Mouse (Mus musculus) thymus, postnatal 10 days (tissue): ENCODE data around the gene Myl12a.

Experiments used
- DNase-seq, 2 experiments: peaks; one replicate each; pipeline ENCODE4 v3.0.0; 2021; ENCODE audit warnings: low spot score in 2 of 2

Myl12a gene

GRCm38 (mm10) chr17:70989991-70990390 is 12.7 kb downstream of the Myl12a start:
- peak; percentile 43 to 45 for DNase-seq

DNA sequence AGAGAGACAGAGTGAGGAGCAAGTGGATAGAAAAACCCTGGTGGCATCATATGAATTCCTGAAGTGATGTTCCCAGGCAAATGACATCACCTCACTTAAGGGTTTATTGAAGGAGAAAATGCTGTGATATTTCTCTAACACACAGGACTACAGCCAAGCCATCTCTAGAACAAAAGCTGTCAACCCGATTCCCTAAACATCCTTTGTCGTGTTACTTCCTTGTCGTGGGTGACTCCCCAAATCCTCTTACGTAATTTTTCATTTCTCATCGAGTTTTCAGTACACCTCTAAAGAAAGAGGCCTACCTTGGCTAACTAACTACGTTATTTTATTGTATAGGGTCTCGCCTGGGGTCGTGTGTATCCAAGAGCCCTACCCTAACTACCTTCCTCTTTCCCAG is 13.2 kb downstream of the Myl12a start:
- no peak for DNase-seq

DNA sequence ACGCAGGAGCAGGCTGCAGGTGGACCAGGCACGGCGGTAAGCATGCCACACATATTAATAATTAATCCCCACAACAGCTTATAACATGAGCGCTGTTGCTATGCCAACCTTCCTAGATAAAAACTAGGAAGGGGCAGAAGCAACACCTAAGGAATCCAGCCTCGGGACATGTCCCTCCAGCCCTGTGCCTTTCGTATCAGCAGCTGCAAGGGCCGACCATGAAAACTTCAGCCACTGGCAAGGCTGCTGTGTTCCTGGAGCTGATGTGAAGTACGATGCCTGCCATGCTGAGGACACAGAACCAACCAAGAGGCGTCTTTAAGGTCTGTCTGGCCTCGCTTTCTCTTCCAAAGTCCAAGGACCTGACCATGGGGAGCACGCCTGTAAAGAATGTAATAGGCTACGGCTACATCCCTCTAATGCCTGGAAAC is 14.3 kb downstream of the Myl12a start:
- no peak for DNase-seq

GRCm38 (mm10) chr17:70986831-70987660 is 15.6 kb downstream of the Myl12a start:
- DNase-seq, result no peak

GRCm38 (mm10) chr17:70986355-70986740 is 16.3 kb downstream of the Myl12a start:
- no peak for DNase-seq

DNA sequence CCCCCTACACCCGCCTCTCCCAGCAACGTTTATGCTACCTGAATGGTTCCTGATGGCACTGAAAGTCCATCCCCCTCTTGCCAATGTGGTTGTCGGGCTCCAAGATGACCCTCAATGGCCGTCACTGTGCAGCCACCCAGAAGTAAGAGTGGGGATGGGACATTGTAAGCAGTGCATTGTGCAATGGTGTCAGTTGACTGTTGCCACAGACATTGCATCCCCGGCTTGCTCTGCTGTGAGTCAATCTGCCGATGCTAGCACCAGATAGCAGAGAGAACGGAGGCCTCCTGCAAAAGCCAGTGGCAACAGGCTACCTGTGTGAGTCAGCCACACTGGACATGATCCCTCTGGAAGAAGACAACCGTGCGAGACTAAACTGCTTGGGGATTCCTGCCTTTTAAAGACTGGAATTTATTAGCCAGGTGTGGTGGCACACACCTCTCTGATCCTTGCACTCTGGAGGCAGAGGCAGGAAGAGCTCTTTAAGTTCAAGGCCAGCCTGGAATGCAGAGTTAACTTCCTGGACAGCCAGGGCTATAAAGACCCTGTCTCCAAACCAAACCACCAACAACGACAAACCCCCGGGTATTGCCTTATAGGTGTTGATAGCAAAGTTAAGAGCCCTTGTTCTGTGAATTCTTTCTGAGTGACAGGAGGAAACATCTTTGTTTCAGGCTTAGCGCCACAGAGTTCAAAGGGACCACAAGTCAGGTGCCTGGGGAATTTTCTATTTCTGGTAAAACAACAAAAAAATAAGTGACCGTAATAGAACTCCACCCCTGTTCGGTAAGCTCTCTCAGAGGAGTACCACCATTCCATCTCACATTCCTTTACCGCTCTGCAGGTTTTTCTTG is 16.9 kb downstream of the Myl12a start:
- no peak for DNase-seq

DNA sequence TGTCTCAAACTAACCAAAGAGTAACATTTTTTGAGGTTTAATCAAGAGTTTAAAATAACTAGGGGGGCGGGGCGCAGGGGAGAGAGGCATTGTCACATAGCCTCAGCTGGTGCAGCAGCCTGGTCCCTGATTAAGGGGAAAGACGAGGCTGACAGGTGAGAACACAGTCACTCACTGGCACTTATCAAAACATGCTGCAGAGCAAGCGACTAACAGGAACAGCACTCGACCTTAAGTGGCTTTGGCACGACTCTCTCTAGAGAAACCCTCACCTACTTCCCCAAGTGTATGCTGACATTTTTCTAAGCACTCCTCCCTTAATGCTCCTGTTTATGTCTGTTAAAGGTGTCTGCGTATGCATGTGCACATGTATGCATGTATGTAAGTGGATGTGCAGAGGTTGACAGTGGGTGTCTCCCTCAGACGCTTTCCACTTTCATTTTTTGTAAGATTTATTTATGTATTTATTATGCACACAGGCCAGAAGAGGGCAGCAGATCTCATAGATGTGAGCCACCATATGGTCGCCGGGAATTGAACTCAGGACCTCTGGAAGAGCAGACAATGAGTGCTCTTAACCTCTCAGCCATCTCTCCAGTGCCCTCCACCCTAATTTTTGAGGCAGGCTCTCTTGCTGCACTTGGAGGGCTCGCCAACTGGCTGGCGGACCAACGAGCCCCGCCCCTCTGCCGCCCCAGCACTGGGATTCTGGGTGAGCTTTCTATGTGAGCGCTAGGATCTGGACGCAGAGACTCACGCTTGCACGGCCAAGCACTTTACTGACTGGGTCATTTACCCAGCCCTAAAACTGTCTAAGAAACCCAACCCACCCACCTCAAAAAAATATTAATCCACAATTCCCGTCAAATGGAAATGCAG is 23.1 kb downstream of the Myl12a start:
- DNase-seq, result no peak

DNA sequence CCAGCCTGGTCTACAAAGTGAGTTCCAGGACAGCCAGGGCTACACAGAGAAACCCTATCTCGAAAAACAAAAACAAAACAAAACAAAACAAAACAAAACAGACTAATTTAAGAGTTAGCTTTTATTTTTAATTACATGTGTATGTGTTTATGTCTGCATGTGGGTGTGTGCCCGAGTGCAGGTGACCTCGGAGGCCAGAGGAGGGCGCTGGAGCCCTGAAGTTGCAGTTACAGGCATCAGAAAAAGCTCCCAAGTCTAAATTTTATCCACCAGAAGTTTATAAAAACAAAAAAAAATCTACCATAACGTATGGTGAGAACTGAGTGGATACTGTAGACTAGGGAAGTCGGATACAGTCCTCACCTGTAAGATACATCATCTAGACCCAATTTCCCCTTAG is 24.9 kb downstream of the Myl12a start:
- DNase-seq, result no peak

GRCm38 (mm10) chr17:70974065-70974464 is 28.6 kb downstream of the Myl12a start:
- peak; percentile 37 to 42 for DNase-seq

GRCm38 (mm10) chr17:70973398-70973797 is 29.3 kb downstream of the Myl12a start:
- DNase-seq, result no peak

- DNase-seq, result no peak
Observed at GRCm38 (mm10) chr17:70971206-70971605, 31.5 kb downstream of the Myl12a start.

DNA sequence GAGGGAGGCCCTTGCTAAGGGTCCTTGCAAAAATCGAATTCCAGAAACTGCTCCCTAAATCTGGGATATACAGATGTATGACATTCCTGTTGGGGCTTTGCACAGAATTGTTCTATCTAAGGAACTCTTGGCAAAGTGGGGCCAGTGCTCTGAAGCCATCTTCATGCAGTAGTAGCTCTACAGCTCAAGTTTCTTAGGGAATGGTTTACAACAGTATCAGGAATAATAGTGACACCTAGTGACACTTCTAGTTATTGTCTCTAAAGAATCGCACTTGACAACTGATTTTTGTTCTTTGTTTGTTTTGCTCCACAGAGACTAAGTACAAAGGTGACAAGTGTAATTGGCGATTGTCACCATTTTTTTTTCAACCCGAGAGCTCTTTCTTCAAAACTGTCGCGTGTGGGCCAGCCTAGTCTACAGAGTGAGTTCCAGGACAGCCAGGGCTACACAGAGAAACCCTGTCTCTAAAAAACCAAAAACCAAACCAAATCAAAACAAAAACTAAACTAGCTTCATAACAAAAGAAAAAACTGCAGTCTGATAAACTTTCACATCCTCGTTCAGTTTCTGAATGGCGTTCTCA is 34.0 kb downstream of the Myl12a start:
- peak in 1 of 2 experiments; percentile 37 for DNase-seq

DNA sequence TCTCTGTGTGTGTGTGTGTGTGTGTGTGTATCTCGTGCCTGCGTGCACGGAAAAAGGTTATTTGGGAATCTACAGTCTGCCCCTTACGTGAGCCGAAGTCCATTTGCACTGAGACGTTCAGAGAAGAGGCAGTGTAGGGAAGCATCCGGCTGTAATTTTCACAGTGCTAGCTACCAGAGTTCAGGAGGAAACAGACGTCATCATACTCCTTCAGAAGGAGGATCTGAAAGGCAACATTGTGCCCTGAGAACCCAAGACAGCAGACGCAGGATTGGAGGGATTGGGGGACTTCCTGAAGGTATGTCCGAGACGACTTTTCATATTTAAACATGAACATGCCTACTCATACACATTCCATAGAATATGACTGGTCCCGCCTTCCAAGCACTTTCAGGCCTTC is 35.0 kb downstream of the Myl12a start:
- no peak for DNase-seq

GRCm38 (mm10) chr17:70967191-70967590 is 35.5 kb downstream of the Myl12a start:
- DNase-seq, result no peak

GRCm38 (mm10) chr17:70966126-70966525 is 36.6 kb downstream of the Myl12a start:
- DNase-seq, result no peak

DNA sequence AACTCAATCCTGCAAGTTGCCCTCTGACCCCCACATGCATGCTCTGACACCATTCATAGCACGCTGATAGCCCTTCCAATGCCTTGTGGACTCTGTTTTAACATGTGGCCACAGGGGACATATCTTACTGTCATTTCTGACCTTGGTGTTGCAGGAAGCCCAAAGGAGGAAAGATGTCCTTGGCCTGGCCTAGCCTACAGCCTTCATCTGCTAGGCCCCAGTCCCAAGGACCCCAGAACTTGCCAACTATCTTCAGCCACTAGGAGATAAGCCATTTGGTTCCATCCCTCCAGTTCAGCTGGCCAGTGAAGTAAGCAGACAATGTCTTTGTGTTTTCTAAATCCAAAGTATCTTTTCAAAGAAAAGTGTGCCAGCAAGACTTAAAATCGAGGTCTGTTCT is 37.4 kb downstream of the Myl12a start:
- DNase-seq, result no peak

- peak; percentile 85 to 88 for DNase-seq
Observed at GRCm38 (mm10) chr17:70963546-70963945, 39.1 kb downstream of the Myl12a start.

DNA sequence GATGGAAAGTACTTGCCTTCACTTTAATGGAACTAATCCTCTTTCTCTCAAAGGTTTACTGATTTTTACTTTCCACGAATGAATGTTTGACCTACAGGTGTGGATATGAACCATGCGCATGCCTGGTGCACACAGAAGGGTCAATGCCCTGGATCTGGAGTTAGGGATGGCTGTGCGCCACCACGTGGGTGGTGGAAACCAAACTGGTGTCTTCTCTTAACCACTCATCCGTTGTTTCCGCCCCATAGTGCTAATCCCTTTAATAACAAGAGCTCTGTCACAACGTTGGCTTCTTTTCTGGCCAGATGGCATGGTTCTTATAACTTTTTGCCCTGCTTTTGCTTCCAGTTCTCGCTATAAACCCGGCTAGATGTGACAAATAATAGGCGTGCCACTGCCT is 51.4 kb downstream of the Myl12a start:
- DNase-seq, result no peak

DNA sequence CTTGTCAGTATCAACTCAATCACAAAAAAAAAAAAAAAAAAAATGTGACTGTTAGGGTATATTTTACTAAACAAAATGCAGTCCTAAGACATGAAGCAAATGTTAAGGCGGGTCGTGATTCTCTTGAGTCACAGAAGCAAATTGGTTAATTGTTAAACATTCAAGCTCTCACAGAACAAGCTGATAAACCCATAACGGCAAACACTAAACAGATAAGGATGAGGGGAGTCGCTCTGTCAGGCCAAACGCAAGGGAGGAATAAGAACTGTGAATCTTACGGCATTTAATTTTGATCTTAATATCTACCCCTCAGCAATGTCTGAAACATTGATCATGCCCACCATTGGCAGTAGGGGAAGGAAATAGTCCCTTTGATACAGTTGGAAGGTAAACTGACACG is 53.5 kb downstream of the Myl12a start:
- no peak for DNase-seq

GRCm38 (mm10) chr17:70948721-70949120 is 54.0 kb downstream of the Myl12a start:
- DNase-seq, result no peak

GRCm38 (mm10) chr17:70943779-70944178 is 58.9 kb downstream of the Myl12a start:
- no peak for DNase-seq
